Mouse (Mus musculus): ENCODE results near the gene Ing4. TPM values are rescaled to one million over a fixed set of nuclear protein-coding genes. Genes with fewer than 3 reads are reported as not detected.
A peak's percentile ranks its signal among the peaks of the same experiment; 100 is the strongest.

Ing4 gene
- total RNA-seq (2014; fragmentation: Nextera tagmentation) (36.2 and 37.5 TPM in 2 replicates), total RNA-seq (2017) (99.6 and 118 TPM in 2 replicates), polyA plus RNA-seq (2012) (14.3 and 14.6 TPM in 2 replicates)

- H3K27me3 ChIP-seq (ENCODE audit: insufficient read depth, low read length): no peaks in the 10 kb centered on the region
- peak; percentile 95 for ATAC-seq (ENCODE audit: extremely low read depth, insufficient number of reproducible peaks, low FRiP score, poor library complexity, severe bottlenecking)
- peaks cover 27% of the 10 kb centered on the region for H3K4me1 ChIP-seq (ENCODE audit: insufficient read depth, low read depth, low read length)
- H3K4me3 ChIP-seq (ENCODE audit: low read depth, low read length): peak within 1 kb of the TSS; percentile 79
- H3K36me3 ChIP-seq (replicated peaks): peaks cover 66% of the 10 kb centered on the region
- DNase-seq (ENCODE audit: low spot score): peak; percentile 73
- no peaks in the 10 kb centered on the region for H3K9me3 ChIP-seq (replicated peaks)
- no peak for TF ChIP-seq POLR2AphosphoS5 (IDR thresholded peaks at IDR 0.05; ENCODE audit: insufficient replicate concordance, low read depth, low read length)
- no peak for TF ChIP-seq GATA2 (IDR thresholded peaks at IDR 0.05; ENCODE audit: borderline replicate concordance, low read depth, low read length)
- no peak for TF ChIP-seq GATA1 (IDR thresholded peaks at IDR 0.05; ENCODE audit: borderline replicate concordance, low read length)
- TF ChIP-seq TAL1 (conservative IDR thresholded peaks at IDR 0.05; ENCODE audit: low read depth, low read length): no peak
- no peak for TF ChIP-seq CTCF (IDR thresholded peaks at IDR 0.05; ENCODE audit: low read depth, low read length)
Observed at GRCm38 (mm10) chr6:125039533-125040153, at the start of gene Ing4. Ing4 (plus strand) TSS chr6:125039760.

DNA sequence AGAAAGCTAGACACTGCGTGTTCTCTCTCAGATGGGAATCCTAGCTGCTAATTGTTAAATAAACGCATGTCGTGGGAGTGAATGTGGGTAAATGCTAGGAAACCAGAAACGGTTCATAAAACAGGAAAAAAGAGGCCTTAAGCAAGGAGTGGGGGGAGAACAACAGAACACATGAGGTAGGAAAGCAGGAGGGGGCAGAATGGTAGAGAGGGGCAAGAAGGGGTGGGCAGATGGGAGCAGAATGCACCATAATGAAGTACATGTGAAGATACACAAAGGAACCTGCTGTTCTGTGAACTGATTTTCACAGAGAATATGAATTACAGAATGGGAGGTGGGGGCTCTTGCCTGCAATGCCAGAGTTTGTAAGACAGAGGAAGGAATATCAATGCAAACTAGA is 47.3 kb upstream of the Ing4 start:
- DNase-seq (ENCODE audit: low spot score) (no peak), ATAC-seq (ENCODE audit: extremely low read depth, insufficient number of reproducible peaks, low FRiP score, poor library complexity, severe bottlenecking) (no peak)
- TF ChIP-seq GATA2 (IDR thresholded peaks at IDR 0.05; ENCODE audit: borderline replicate concordance, low read depth, low read length): no peak
- TF ChIP-seq CTCF (IDR thresholded peaks at IDR 0.05; ENCODE audit: low read depth, low read length): no peak
- TF ChIP-seq GATA1 (IDR thresholded peaks at IDR 0.05; ENCODE audit: borderline replicate concordance, low read length): no peak
- no peak for TF ChIP-seq POLR2AphosphoS5 (IDR thresholded peaks at IDR 0.05; ENCODE audit: insufficient replicate concordance, low read depth, low read length)
- TF ChIP-seq TAL1 (conservative IDR thresholded peaks at IDR 0.05; ENCODE audit: low read depth, low read length): no peak
- no peak overlapping the region for H3K4me3 ChIP-seq (ENCODE audit: low read depth, low read length)
- H3K4me1 ChIP-seq (ENCODE audit: insufficient read depth, low read depth, low read length): peaks cover 9% of the 10 kb centered on the region
- H3K9me3 ChIP-seq (replicated peaks): peaks cover 10% of the 10 kb centered on the region
- H3K27me3 ChIP-seq (ENCODE audit: insufficient read depth, low read length): peaks cover 50% of the 10 kb centered on the region
- no peaks in the 10 kb centered on the region for H3K36me3 ChIP-seq (replicated peaks)

GRCm38 (mm10) chr6:124993365-124993764 is 46.2 kb upstream of the Ing4 start:
- no peaks in the 10 kb centered on the region for H3K36me3 ChIP-seq (replicated peaks)
- peaks cover 10% of the 10 kb centered on the region for H3K9me3 ChIP-seq (replicated peaks)
- ATAC-seq (ENCODE audit: extremely low read depth, insufficient number of reproducible peaks, low FRiP score, poor library complexity, severe bottlenecking) (no peak), DNase-seq (ENCODE audit: low spot score) (no peak)
- TF ChIP-seq GATA1 (IDR thresholded peaks at IDR 0.05; ENCODE audit: borderline replicate concordance, low read length): no peak
- TF ChIP-seq POLR2AphosphoS5 (IDR thresholded peaks at IDR 0.05; ENCODE audit: insufficient replicate concordance, low read depth, low read length): no peak
- no peak for TF ChIP-seq CTCF (IDR thresholded peaks at IDR 0.05; ENCODE audit: low read depth, low read length)
- TF ChIP-seq GATA2 (IDR thresholded peaks at IDR 0.05; ENCODE audit: borderline replicate concordance, low read depth, low read length): no peak
- TF ChIP-seq TAL1 (conservative IDR thresholded peaks at IDR 0.05; ENCODE audit: low read depth, low read length): no peak
- H3K4me1 ChIP-seq (ENCODE audit: insufficient read depth, low read depth, low read length): peaks cover 12% of the 10 kb centered on the region
- H3K27me3 ChIP-seq (ENCODE audit: insufficient read depth, low read length): peaks cover 61% of the 10 kb centered on the region
- H3K4me3 ChIP-seq (ENCODE audit: low read depth, low read length): no peak overlapping the region

DNA sequence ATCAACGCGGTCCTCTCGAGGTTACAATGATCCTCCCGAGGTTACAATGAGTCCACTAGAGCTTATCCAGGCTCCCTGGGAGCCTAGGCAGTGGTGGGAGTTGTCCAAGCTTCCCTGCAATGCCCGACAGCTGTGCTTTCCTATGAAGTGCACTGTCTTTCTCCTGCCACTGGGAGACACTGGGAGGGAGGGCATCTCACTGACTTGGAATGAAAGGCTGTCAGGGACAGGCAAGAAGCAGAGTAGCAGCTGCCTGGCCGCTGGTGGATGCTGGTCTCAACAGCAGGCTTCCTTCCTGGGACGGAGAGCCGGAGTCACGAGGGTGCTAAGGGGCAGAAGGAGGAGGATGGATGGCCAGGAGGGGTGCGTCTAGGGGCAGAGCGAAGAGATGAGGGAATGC is 45.7 kb upstream of the Ing4 start:
- Histone ChIP-seq H3K9me3 (replicated peaks) (peaks cover 10% of the 10 kb centered on the region), H3K36me3 (replicated peaks) (no peaks in the 10 kb centered on the region), H3K4me1 (ENCODE audit: insufficient read depth, low read depth, low read length) (peaks cover 12% of the 10 kb centered on the region), H3K4me3 (ENCODE audit: low read depth, low read length) (no peak overlapping the region), H3K27me3 (ENCODE audit: insufficient read depth, low read length) (peaks cover 66% of the 10 kb centered on the region)
- TF ChIP-seq POLR2AphosphoS5 (IDR thresholded peaks at IDR 0.05; ENCODE audit: insufficient replicate concordance, low read depth, low read length) (no peak), TAL1 (conservative IDR thresholded peaks at IDR 0.05; ENCODE audit: low read depth, low read length) (no peak), CTCF (IDR thresholded peaks at IDR 0.05; ENCODE audit: low read depth, low read length) (no peak), GATA1 (IDR thresholded peaks at IDR 0.05; ENCODE audit: borderline replicate concordance, low read length) (no peak), GATA2 (IDR thresholded peaks at IDR 0.05; ENCODE audit: borderline replicate concordance, low read depth, low read length) (no peak)
- DNase-seq (ENCODE audit: low spot score): no peak
- ATAC-seq (ENCODE audit: extremely low read depth, insufficient number of reproducible peaks, low FRiP score, poor library complexity, severe bottlenecking): no peak

- no peaks in the 10 kb centered on the region for H3K36me3 ChIP-seq (replicated peaks)
- H3K4me1 ChIP-seq (ENCODE audit: insufficient read depth, low read depth, low read length): peaks cover 13% of the 10 kb centered on the region
- DNase-seq (ENCODE audit: low spot score): no peak
- TF ChIP-seq POLR2AphosphoS5 (IDR thresholded peaks at IDR 0.05; ENCODE audit: insufficient replicate concordance, low read depth, low read length) (no peak), GATA2 (IDR thresholded peaks at IDR 0.05; ENCODE audit: borderline replicate concordance, low read depth, low read length) (no peak), TAL1 (conservative IDR thresholded peaks at IDR 0.05; ENCODE audit: low read depth, low read length) (no peak), GATA1 (IDR thresholded peaks at IDR 0.05; ENCODE audit: borderline replicate concordance, low read length) (no peak), CTCF (IDR thresholded peaks at IDR 0.05; ENCODE audit: low read depth, low read length) (no peak)
- peaks cover 2% of the 10 kb centered on the region for H3K9me3 ChIP-seq (replicated peaks)
- H3K27me3 ChIP-seq (ENCODE audit: insufficient read depth, low read length): peaks cover 68% of the 10 kb centered on the region
- no peak for ATAC-seq (ENCODE audit: extremely low read depth, insufficient number of reproducible peaks, low FRiP score, poor library complexity, severe bottlenecking)
- no peak overlapping the region for H3K4me3 ChIP-seq (ENCODE audit: low read depth, low read length)
Observed at GRCm38 (mm10) chr6:124995246-124995645, 44.3 kb upstream of the Ing4 start.

- H3K27me3 ChIP-seq (ENCODE audit: insufficient read depth, low read length): peaks cover 68% of the 10 kb centered on the region
- ATAC-seq (ENCODE audit: extremely low read depth, insufficient number of reproducible peaks, low FRiP score, poor library complexity, severe bottlenecking) (no peak), DNase-seq (ENCODE audit: low spot score) (no peak)
Observed at GRCm38 (mm10) chr6:124995831-124996403, 43.6 kb upstream of the Ing4 start.

More at GRCm38 (mm10) chr6:124995831-124996403, 43.6 kb upstream of the Ing4 start:
- no peaks in the 10 kb centered on the region for H3K36me3 ChIP-seq (replicated peaks)
- no peaks in the 10 kb centered on the region for H3K9me3 ChIP-seq (replicated peaks)
- H3K4me3 ChIP-seq (ENCODE audit: low read depth, low read length): no peak overlapping the region
- TF ChIP-seq CTCF (IDR thresholded peaks at IDR 0.05; ENCODE audit: low read depth, low read length): no peak
- TF ChIP-seq TAL1 (conservative IDR thresholded peaks at IDR 0.05; ENCODE audit: low read depth, low read length): no peak
- TF ChIP-seq POLR2AphosphoS5 (IDR thresholded peaks at IDR 0.05; ENCODE audit: insufficient replicate concordance, low read depth, low read length): no peak
- no peak for TF ChIP-seq GATA1 (IDR thresholded peaks at IDR 0.05; ENCODE audit: borderline replicate concordance, low read length)
- no peak for TF ChIP-seq GATA2 (IDR thresholded peaks at IDR 0.05; ENCODE audit: borderline replicate concordance, low read depth, low read length)
- H3K4me1 ChIP-seq (ENCODE audit: insufficient read depth, low read depth, low read length): peaks cover 16% of the 10 kb centered on the region

Data from G1E (cell line).